Mouse (Mus musculus): Measurements from ENCODE around the gene Ppm1b. TPM values are rescaled to one million over a fixed set of nuclear protein-coding genes. Genes with fewer than 3 reads are reported as not detected.

The Ppm1b gene
- polyA plus RNA-seq, 1 experiment from 2014 or later: 21.6 TPM

DNA sequence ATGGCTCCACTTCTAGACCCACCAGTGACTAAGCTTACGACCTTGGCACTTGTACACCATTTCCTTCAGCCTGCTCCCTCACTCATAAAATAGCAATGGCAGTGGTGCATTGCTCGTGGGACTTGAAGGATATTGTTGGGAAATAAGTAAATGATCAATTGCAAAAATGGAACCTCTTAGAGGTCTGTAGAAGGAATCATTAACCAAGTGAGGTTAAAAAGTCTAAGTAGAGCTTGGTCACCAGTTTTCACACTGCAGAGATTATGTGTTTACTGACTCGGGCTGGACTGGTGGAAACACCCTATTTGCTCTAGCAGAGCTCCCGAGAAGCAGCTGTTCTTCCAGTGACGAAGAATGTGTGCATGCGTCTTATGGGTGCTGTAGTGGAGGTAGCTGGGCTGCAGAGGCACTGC lies 86.9 kb downstream of the Ppm1b start:
- Histone ChIP-seq H3K36me3 (ENCODE audit: inconsistent target) (no peaks in the 10 kb centered on the region), H3K79me2 (ENCODE audit: inconsistent target) (no peaks in the 10 kb centered on the region), H3K27ac (no peak overlapping the region), H3K4me3 (ENCODE audit: inconsistent target) (no peak overlapping the region)
- WGBS (ENCODE audit: missing documents): 89% methylated on average over 6 of the region's 6 CpGs

DNA sequence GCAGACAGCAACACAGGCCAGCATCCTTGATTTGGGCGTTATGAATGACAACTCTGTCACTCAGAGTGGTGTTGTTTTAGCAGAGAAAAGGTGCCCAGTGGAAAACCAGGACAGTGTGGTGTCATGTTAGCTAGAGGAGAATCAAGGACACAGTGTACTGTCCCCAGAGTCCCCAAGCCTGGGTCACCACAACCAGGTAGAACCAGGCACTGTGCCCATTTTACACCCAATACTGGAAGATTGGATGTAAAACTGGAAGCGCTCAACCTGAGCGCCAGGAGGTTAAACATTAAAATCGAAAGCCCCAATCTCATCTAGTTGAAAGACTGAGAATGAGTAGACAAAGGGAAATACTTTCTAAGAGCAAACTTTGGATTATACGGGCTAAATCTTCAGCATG lies 87.9 kb downstream of the Ppm1b start:
- Histone ChIP-seq H3K36me3 (ENCODE audit: inconsistent target) (no peaks in the 10 kb centered on the region), H3K27ac (no peak overlapping the region), H3K4me3 (ENCODE audit: inconsistent target) (no peak overlapping the region), H3K79me2 (ENCODE audit: inconsistent target) (no peaks in the 10 kb centered on the region)
- WGBS (ENCODE audit: missing documents): 93% methylated on average over 3 of the region's 5 CpGs

DNA sequence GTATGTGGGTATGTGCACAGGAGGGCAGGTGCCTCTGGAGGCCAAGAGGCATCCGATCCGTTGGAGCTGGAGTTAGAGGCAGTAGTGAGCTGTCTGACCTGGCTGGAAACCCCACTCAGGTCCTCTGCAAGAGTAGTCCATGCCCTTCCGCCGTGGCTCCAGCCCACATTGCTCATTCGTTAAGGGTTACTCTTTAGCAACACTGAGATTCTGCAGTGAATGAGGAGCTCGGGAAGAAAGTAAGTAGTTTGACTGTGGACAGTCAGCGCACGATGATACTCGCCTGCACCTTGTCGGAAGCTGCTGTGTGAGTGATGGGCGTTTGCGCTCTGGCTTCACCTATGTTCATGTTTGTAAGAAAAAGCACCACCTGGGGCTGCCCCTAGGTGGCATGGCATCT lies 88.6 kb downstream of the Ppm1b start:
- no peak overlapping the region for H3K4me3 ChIP-seq (ENCODE audit: inconsistent target)
- H3K27ac ChIP-seq: no peak overlapping the region
- 90% methylated on average over 12 of the region's 12 CpGs for WGBS (ENCODE audit: missing documents)
- no peaks in the 10 kb centered on the region for H3K36me3 ChIP-seq (ENCODE audit: inconsistent target)
- H3K79me2 ChIP-seq (ENCODE audit: inconsistent target): no peaks in the 10 kb centered on the region

DNA sequence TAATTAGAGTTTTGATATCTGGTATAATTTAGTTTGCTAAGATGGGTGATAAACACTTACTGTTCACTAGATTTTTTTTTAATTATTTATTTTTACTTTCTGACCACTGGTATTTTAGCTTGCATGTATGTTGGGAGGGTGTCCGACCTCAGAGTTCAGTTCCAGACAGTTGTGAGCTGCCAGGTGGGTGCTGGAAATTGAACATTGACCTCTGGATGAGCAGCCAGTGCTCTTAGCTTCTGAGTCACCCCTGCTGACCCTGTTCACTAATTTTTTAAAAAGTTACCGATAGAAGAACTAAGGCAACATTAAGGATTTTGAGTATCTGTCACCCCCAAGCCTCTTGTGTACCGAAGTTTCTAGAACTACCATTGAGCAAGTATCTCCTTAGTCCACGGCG lies 91.8 kb downstream of the Ppm1b start:
- Histone ChIP-seq H3K27ac (no peak overlapping the region), H3K36me3 (ENCODE audit: inconsistent target) (no peaks in the 10 kb centered on the region), H3K4me3 (ENCODE audit: inconsistent target) (no peak overlapping the region), H3K79me2 (ENCODE audit: inconsistent target) (no peaks in the 10 kb centered on the region)
- WGBS (ENCODE audit: missing documents): 91% methylated on average over 5 of the region's 5 CpGs

DNA sequence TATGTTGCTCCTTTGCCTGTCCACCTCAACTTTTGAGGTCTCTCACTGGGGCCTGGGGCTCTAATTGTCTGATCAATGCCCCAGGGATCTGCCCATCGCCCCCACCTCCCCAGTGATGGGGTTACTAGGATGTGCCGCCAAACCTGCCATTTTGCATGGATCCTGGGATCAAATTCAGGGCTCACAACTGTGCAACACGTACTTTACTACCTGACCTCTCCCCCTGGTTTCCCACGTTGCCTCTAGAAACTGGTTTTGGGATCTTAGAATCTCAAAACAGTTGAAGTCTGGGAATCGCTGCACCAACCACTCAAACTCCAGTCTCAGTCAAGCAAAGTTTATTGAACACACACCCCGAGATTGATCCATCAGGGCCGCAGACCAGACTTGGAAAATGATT lies 101.7 kb downstream of the Ppm1b start:
- no peaks in the 10 kb centered on the region for H3K79me2 ChIP-seq (ENCODE audit: inconsistent target)
- no peaks in the 10 kb centered on the region for H3K36me3 ChIP-seq (ENCODE audit: inconsistent target)
- no peak overlapping the region for H3K4me3 ChIP-seq (ENCODE audit: inconsistent target)
- WGBS (ENCODE audit: missing documents): 91% methylated on average over 7 of the region's 7 CpGs
- H3K27ac ChIP-seq: no peak overlapping the region

DNA sequence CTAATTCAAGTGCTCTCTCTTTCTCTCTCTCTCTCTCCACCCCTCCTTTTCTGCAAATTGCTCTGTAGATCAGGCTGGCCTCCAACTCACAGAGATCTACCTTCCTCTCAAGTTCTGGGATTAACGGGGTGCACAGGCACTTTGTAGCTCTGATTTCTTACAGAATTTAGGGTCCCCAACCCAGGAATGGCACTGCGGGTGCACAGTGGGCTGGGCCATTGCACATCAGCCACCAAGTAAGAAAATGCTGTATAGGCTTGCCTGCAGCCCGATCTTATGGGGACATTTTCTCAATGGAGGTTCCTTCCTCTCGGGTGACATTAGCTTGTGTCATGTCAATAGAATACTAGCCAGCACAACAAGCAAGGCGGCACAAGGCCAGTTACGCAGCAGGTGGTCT lies 102.6 kb downstream of the Ppm1b start:
- no peak overlapping the region for H3K27ac ChIP-seq
- 90% methylated on average over 6 of the region's 6 CpGs for WGBS (ENCODE audit: missing documents)
- H3K4me3 ChIP-seq (ENCODE audit: inconsistent target): no peak overlapping the region
- no peaks in the 10 kb centered on the region for H3K36me3 ChIP-seq (ENCODE audit: inconsistent target)
- H3K79me2 ChIP-seq (ENCODE audit: inconsistent target): no peaks in the 10 kb centered on the region

DNA sequence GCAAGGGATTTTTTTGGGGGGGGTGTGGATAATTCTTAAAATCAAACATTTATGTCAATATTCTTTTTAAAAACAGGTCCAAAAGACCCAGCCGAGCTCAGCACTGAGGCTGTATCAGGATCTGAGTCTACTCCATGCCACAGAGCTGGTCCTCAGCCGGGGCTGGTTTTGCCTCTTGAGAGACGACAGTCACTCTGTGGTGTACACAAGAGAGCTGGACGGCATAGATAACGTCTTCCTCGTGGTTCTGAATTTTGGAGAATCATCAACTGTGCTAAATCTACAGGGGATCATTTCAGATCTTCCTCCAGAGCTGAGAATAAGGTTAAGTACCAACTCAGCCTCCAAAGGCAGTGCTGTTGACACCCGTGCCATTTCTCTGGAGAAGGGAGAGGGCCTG lies 107.0 kb downstream of the Ppm1b start:
- no peak overlapping the region for H3K4me3 ChIP-seq (ENCODE audit: inconsistent target)
- peaks cover 25% of the 10 kb centered on the region; the same call in 1 of the 2 replicates for H3K36me3 ChIP-seq (ENCODE audit: inconsistent target)
- H3K79me2 ChIP-seq (ENCODE audit: inconsistent target): no peaks in the 10 kb centered on the region
- no peak overlapping the region for H3K27ac ChIP-seq
- 85% methylated on average over 7 of the region's 7 CpGs for WGBS (ENCODE audit: missing documents)

DNA sequence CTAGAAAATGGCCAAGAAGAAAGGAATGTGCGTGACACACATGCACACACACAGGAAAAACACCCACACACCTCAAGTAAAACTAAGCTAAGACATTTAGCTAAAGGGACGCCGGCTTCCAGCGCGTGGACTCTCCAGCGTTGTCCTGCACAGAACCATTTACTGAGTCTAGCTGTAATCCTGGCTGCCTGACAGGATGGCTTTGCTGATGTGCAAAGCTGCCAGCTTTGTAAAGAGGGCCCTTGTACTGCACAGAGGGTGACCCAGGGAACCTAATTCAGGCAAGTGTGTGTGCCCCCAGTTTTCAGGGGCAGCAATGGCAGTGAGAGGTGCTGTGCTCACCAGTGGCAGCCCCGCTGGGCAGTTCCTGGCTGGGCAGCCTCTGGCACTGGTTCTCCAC lies 110.8 kb downstream of the Ppm1b start:
- WGBS (ENCODE audit: missing documents): 96% methylated on average over 5 of the region's 7 CpGs
- no peaks in the 10 kb centered on the region for H3K79me2 ChIP-seq (ENCODE audit: inconsistent target)
- H3K36me3 ChIP-seq (ENCODE audit: inconsistent target): peaks cover 46% of the 10 kb centered on the region
- H3K27ac ChIP-seq: no peak overlapping the region
- no peak overlapping the region for H3K4me3 ChIP-seq (ENCODE audit: inconsistent target)

DNA sequence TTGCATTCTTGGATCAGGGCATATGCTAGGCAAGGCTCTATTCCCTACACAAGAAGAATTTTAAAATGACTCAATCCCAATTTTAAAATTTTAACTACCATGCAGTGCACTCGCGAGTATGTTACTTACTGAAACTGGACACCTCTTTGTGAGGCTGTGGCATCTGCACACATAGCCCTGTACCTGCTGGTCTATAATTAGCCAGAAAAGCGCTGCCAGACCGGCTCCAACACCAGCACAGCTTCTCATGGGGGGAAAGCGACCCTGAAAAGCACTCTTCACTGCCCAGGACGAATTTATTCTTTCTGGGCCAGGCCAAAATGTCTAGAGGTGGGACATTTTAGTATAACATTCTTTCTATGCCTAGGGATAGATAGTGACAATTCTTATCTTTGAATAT lies 114.1 kb downstream of the Ppm1b start:
- H3K79me2 ChIP-seq (ENCODE audit: inconsistent target): no peaks in the 10 kb centered on the region
- 93% methylated on average over 6 of the region's 6 CpGs for WGBS (ENCODE audit: missing documents)
- peaks cover 34% of the 10 kb centered on the region for H3K36me3 ChIP-seq (ENCODE audit: inconsistent target)

DNA sequence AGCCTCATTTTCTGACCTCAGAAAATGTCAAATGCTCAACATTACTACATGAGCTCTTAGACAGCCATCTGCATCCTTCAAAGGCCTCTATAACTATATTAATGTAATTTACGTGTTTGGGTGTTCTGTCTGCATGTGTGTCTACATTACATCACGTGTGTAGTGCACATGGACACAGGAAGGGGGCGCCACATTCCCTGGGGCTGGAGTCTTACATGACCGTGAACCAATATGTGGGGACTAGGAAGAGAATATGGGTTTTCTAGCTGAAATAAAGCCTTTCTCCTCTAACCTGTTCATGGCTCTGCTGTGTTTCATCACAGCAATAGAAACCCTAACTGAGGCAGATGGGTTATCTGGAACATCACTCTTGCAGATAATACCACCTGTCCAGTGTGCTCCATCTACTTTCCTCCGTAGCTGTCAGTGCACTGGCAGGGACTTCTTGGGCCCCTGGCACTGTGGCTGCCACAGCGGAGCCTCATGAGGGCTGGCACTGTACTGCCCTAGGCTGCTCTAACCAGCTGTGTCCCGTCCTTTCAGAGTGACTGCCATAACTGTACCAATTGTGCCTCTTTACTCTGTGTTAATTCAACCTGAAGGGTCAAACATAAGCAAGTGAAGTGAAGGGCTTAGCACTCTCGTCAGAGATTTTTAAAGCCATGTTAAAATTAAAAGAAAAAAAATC lies 114.7 kb downstream of the Ppm1b start:
- Histone ChIP-seq H3K4me3 (ENCODE audit: inconsistent target) (no peak overlapping the region), H3K79me2 (ENCODE audit: inconsistent target) (no peaks in the 10 kb centered on the region), H3K27ac (no peak overlapping the region), H3K36me3 (ENCODE audit: inconsistent target) (peaks cover 29% of the 10 kb centered on the region)
- 92% methylated on average over 8 of the region's 8 CpGs for WGBS (ENCODE audit: missing documents)

More for the DNA sequence above, 114.1 kb downstream of the Ppm1b start:
- H3K4me3 ChIP-seq (ENCODE audit: inconsistent target): no peak overlapping the region
- H3K27ac ChIP-seq: no peak overlapping the region

DNA sequence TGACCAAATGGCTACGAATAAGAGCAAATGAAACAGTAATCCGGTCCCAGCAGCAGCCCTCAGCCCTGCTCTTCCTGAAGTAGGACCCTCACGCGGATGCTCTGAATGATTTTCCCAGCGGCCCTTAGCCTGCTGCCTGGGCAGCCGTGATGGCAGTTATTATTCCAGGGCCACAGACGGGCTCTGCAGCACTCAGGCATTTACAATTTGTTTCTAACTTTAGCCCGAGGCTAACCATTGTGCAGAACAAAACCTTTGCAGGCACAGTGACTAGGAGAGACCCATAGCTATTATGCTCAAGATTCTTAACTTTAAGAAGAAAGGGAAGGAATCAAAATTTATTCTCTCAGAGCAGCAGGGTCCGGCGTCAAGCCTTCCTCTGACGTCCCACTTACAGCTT lies 115.8 kb downstream of the Ppm1b start:
- no peak overlapping the region for H3K4me3 ChIP-seq (ENCODE audit: inconsistent target)
- no peak overlapping the region for H3K27ac ChIP-seq
- 97% methylated on average over 11 of the region's 11 CpGs for WGBS (ENCODE audit: missing documents)
- no peaks in the 10 kb centered on the region for H3K79me2 ChIP-seq (ENCODE audit: inconsistent target)
- H3K36me3 ChIP-seq (ENCODE audit: inconsistent target): peaks cover 27% of the 10 kb centered on the region

DNA sequence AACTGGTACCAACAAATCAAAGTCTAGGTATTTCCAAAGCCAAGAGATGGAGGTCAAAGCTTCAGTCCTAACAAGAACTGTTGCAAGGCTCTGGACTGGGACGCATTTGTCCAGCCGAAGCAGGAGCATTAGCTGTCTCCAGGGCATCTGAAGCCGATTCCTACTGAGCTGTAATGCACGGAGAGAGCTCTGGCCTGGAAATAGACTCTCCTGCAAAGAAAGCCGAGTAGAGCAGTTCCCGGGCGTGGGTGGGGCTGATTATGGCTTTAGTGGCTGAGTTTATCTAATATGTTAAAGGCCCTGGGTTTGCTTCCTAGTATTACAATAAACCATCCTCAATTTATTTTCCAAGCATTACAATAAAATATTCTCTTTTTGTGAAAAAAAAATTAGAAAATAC lies 116.7 kb downstream of the Ppm1b start:
- H3K36me3 ChIP-seq (ENCODE audit: inconsistent target): peaks cover 25% of the 10 kb centered on the region
- H3K4me3 ChIP-seq (ENCODE audit: inconsistent target): no peak overlapping the region
- no peaks in the 10 kb centered on the region for H3K79me2 ChIP-seq (ENCODE audit: inconsistent target)
- 93% methylated on average over 7 of the region's 7 CpGs for WGBS (ENCODE audit: missing documents)
- H3K27ac ChIP-seq: no peak overlapping the region

Other genes with a start within 250 kb of the Ppm1b start
- gene Lrpprc, start 166.0 kb upstream of the Ppm1b start, polyA plus RNA-seq (2018): 21.0 to 37.1 TPM (median 22.2 TPM) in 3 replicates
- gene Slc3a1, start 71.6 kb downstream of the Ppm1b start, polyA plus RNA-seq (2018): not detected in 3 replicates
- 10.6 to 12.9 TPM (median 11.9 TPM) in 3 replicates for gene Prepl, start 133.5 kb downstream of the Ppm1b start, polyA plus RNA-seq (2018)
- 1.6 to 4.7 TPM (median 2.5 TPM) in 3 replicates for gene Camkmt, start 133.8 kb downstream of the Ppm1b start, polyA plus RNA-seq (2018)